7 mouse cellular contexts compared by ENCODE assay signal in genomic region chr19:5846557-5847305, GRCm38 (mm10). TPM values are rescaled to one million over a fixed set of nuclear protein-coding genes. Genes with fewer than 3 reads are reported as not detected.
A peak's percentile ranks its signal among the peaks of the same experiment; 100 is the strongest.
DNase-seq lines count a peak whose midpoint lies in the region; ATAC-seq lines count a peak whose summit lies in the region.

No protein-coding gene starts in this region.

- peak; percentile 89 for DNase-seq in adrenal gland, postnatal 14 days
- peak; percentile 88 for DNase-seq in embryonic facial prominence, embryonic 10.5 days (ENCODE audit: low spot score)
- peak; percentile 100 for DNase-seq in heart, adult 11 months
- DNase-seq in kidney, adult 18-20 months: peak; percentile 83
- DNase-seq in limb, embryonic 10.5 days (ENCODE audit: low spot score): peak; percentile 84
- peak; percentile 99 for DNase-seq in skeletal muscle tissue, adult 2 months (ENCODE audit: low read depth, low spot score)

- ATAC-seq in midbrain, embryonic 12.5 days (ENCODE audit: low FRiP score, low read depth): peak; percentile 85

- H3K4me3 ChIP-seq in embryonic facial prominence, embryonic 10.5 days: peak overlapping the region; percentile 52
- peak overlapping the region; percentile 46 for H3K4me3 ChIP-seq in limb, embryonic 10.5 days
- peak overlapping the region; percentile 32 for H3K4me3 ChIP-seq in midbrain, embryonic 12.5 days

- peaks cover 91% of the 10 kb centered on the region for H3K4me1 ChIP-seq in embryonic facial prominence, embryonic 10.5 days
- peaks cover 84% of the 10 kb centered on the region for H3K4me1 ChIP-seq in limb, embryonic 10.5 days
- H3K4me1 ChIP-seq in midbrain, embryonic 12.5 days: peaks cover 81% of the 10 kb centered on the region

- peak overlapping the region; percentile 93 for H3K27ac ChIP-seq in embryonic facial prominence, embryonic 10.5 days (replicated peaks)
- H3K27ac ChIP-seq in limb, embryonic 10.5 days: peak overlapping the region; percentile 93
- H3K27ac ChIP-seq in midbrain, embryonic 12.5 days (replicated peaks): peak overlapping the region; percentile 98

- H3K9ac ChIP-seq in midbrain, embryonic 12.5 days (replicated peaks): peak overlapping the region; percentile 53

- peaks cover 6% of the 10 kb centered on the region for H3K36me3 ChIP-seq in embryonic facial prominence, embryonic 10.5 days (replicated peaks)
- peaks cover 6% of the 10 kb centered on the region for H3K36me3 ChIP-seq in limb, embryonic 10.5 days
- peaks cover 3% of the 10 kb centered on the region; the same call in 1 of the 2 replicates for H3K36me3 ChIP-seq in midbrain, embryonic 12.5 days

- H3K27me3 ChIP-seq in embryonic facial prominence, embryonic 10.5 days (replicated peaks; ENCODE audit: low read depth, poor library complexity, severe bottlenecking): no peaks in the 10 kb centered on the region
- no peaks in the 10 kb centered on the region for H3K27me3 ChIP-seq in limb, embryonic 10.5 days (ENCODE audit: low read depth, poor library complexity, severe bottlenecking)
- peaks cover 5% of the 10 kb centered on the region; the same call in 1 of the 2 replicates for H3K27me3 ChIP-seq in midbrain, embryonic 12.5 days

- H3K4me2 ChIP-seq in midbrain, embryonic 12.5 days (replicated peaks): peak overlapping the region; percentile 62

- no peaks in the 10 kb centered on the region for H3K9me3 ChIP-seq in embryonic facial prominence, embryonic 10.5 days
- H3K9me3 ChIP-seq in limb, embryonic 10.5 days (replicated peaks): no peaks in the 10 kb centered on the region
- H3K9me3 ChIP-seq in midbrain, embryonic 12.5 days: no peaks in the 10 kb centered on the region

- 3% methylated on average over 16 of the region's 16 CpGs for WGBS in embryonic facial prominence, embryonic 10.5 days
- 4% methylated on average over 16 of the region's 16 CpGs for WGBS in limb, embryonic 10.5 days
- WGBS in midbrain, embryonic 12.5 days: 6% methylated on average over 15 of the region's 16 CpGs

RNA-seq across cellular contexts. Expression of gene Frmd8, which starts 28.3 kb away (rescaled TPM):
- 26.0 and 34.5 TPM in 2 replicates for total RNA-seq in adrenal gland, postnatal 14 days (2021)
- 44.6 and 45.4 TPM in 2 replicates for polyA plus RNA-seq in embryonic facial prominence, embryonic 10.5 days (2016; fragmentation: Nextera tagmentation; extraction: Ambion mirVana)
- polyA plus RNA-seq in limb, embryonic 10.5 days (2016; fragmentation: Nextera tagmentation; extraction: Ambion mirVana): 43.5 and 48.7 TPM in 2 replicates
- 22.3 and 24.8 TPM in 2 replicates for polyA plus RNA-seq in midbrain, embryonic 12.5 days (2016; fragmentation: Nextera tagmentation; extraction: Ambion mirVana)

RNA-seq across cellular contexts. Expression of gene Slc25a45, which starts 30.9 kb away (rescaled TPM):
- total RNA-seq in adrenal gland, postnatal 14 days (2021): 14.7 and 16.5 TPM in 2 replicates
- 2.5 and 2.9 TPM in 2 replicates for polyA plus RNA-seq in embryonic facial prominence, embryonic 10.5 days (2016; fragmentation: Nextera tagmentation; extraction: Ambion mirVana)
- polyA plus RNA-seq in limb, embryonic 10.5 days (2016; fragmentation: Nextera tagmentation; extraction: Ambion mirVana): 1.8 TPM in 2 replicates
- polyA plus RNA-seq in midbrain, embryonic 12.5 days (2016; fragmentation: Nextera tagmentation; extraction: Ambion mirVana): 1.9 and 3.4 TPM in 2 replicates

RNA-seq across cellular contexts. Expression of gene Tigd3, which starts 47.2 kb away (rescaled TPM):
- total RNA-seq in adrenal gland, postnatal 14 days (2021): 1.4 and 1.7 TPM in 2 replicates
- 6.8 and 7.4 TPM in 2 replicates for polyA plus RNA-seq in embryonic facial prominence, embryonic 10.5 days (2016; fragmentation: Nextera tagmentation; extraction: Ambion mirVana)
- polyA plus RNA-seq in limb, embryonic 10.5 days (2016; fragmentation: Nextera tagmentation; extraction: Ambion mirVana): 5.2 and 5.9 TPM in 2 replicates
- polyA plus RNA-seq in midbrain, embryonic 12.5 days (2016; fragmentation: Nextera tagmentation; extraction: Ambion mirVana): 11.1 and 11.4 TPM in 2 replicates

Comparison
In these comparisons a context has a peak if more than half of its experiments do, and no peak if none do; other contexts are left out.
1. Peak in every context shown above with its lines: DNase-seq, ATAC-seq, H3K4me3 ChIP-seq and H3K27ac ChIP-seq.